Mouse (Mus musculus): ENCODE results near the gene Rhbg. TPM values are rescaled to one million over a fixed set of nuclear protein-coding genes. Genes with fewer than 3 reads are reported as not detected.

Rhbg gene
- total and polyA plus RNA-seq, 2 experiments from 2014 or later: 0.19 to 0.21 TPM

- no peak for ATAC-seq
- DNase-seq: no peak
- H3K36me3 ChIP-seq (ENCODE audit: insufficient read depth): no peaks in the 10 kb centered on the region
- no peak overlapping the region for H3K27ac ChIP-seq (ENCODE audit: low read depth, low read length)
- TF ChIP-seq CTCF (IDR thresholded peaks at IDR 0.05; ENCODE audit: low read depth): no peak
- H3K4me1 ChIP-seq (ENCODE audit: insufficient read depth): no peaks in the 10 kb centered on the region
- no peak overlapping the region for H3K4me2 ChIP-seq (ENCODE audit: low read depth)
- WGBS: 83% methylated on average over 7 of the region's 7 CpGs
- no peaks in the 10 kb centered on the region for H3K9me3 ChIP-seq (ENCODE audit: low read length)
- H3K4me3 ChIP-seq (ENCODE audit: low read depth, low read length): no peak overlapping the region
- H3K9ac ChIP-seq: no peak overlapping the region
- H3K27me3 ChIP-seq (ENCODE audit: insufficient read depth, low read length): no peaks in the 10 kb centered on the region; the same call in 1 of the 2 replicates
Observed at GRCm38 (mm10) chr3:88256382-88256781, 1.9 kb upstream of the Rhbg start.

- TF ChIP-seq CTCF (IDR thresholded peaks at IDR 0.05; ENCODE audit: low read depth): no peak
- DNase-seq (no peak), ATAC-seq (peak; percentile 43)
- Histone ChIP-seq H3K27ac (ENCODE audit: low read depth, low read length) (no peak overlapping the region), H3K4me3 (ENCODE audit: low read depth, low read length) (no peak overlapping the region), H3K4me1 (ENCODE audit: insufficient read depth) (no peaks in the 10 kb centered on the region), H3K36me3 (ENCODE audit: insufficient read depth) (no peaks in the 10 kb centered on the region), H3K27me3 (ENCODE audit: insufficient read depth, low read length) (no peaks in the 10 kb centered on the region; the same call in 1 of the 2 replicates), H3K4me2 (ENCODE audit: low read depth) (no peak overlapping the region), H3K9ac (no peak overlapping the region), H3K9me3 (ENCODE audit: low read length) (no peaks in the 10 kb centered on the region)
- 65% methylated on average over 6 of the region's 6 CpGs for WGBS
Observed at GRCm38 (mm10) chr3:88255950-88256349, 1.4 kb upstream of the Rhbg start.

- WGBS: 82% methylated on average over 6 of the region's 6 CpGs
- H3K27ac ChIP-seq (ENCODE audit: low read depth, low read length): no peak overlapping the region
- TF ChIP-seq CTCF (IDR thresholded peaks at IDR 0.05; ENCODE audit: low read depth): no peak
Observed at GRCm38 (mm10) chr3:88252739-88253138, 1.8 kb downstream of the Rhbg start.

GRCm38 (mm10) chr3:88248406-88248805, 6.1 kb downstream of the Rhbg start:
- H3K9ac ChIP-seq: no peak overlapping the region
- DNase-seq (no peak), ATAC-seq (no peak)
- H3K4me1 ChIP-seq (ENCODE audit: insufficient read depth): no peaks in the 10 kb centered on the region
- TF ChIP-seq CTCF (IDR thresholded peaks at IDR 0.05; ENCODE audit: low read depth): no peak
- H3K27ac ChIP-seq (ENCODE audit: low read depth, low read length): no peak overlapping the region
- H3K4me3 ChIP-seq (ENCODE audit: low read depth, low read length): no peak overlapping the region
- H3K27me3 ChIP-seq (ENCODE audit: insufficient read depth, low read length): no peaks in the 10 kb centered on the region
- no peaks in the 10 kb centered on the region for H3K36me3 ChIP-seq (ENCODE audit: insufficient read depth)
- no peaks in the 10 kb centered on the region for H3K9me3 ChIP-seq (ENCODE audit: low read length)
- 58% methylated on average over 11 of the region's 11 CpGs for WGBS
- no peak overlapping the region for H3K4me2 ChIP-seq (ENCODE audit: low read depth)

More at GRCm38 (mm10) chr3:88252739-88253138, 1.8 kb downstream of the Rhbg start:
- H3K4me3 ChIP-seq (ENCODE audit: low read depth, low read length): no peak overlapping the region
- no peaks in the 10 kb centered on the region for H3K9me3 ChIP-seq (ENCODE audit: low read length)
- no peak for DNase-seq
- H3K4me2 ChIP-seq (ENCODE audit: low read depth): no peak overlapping the region
- H3K36me3 ChIP-seq (ENCODE audit: insufficient read depth): no peaks in the 10 kb centered on the region
- H3K27me3 ChIP-seq (ENCODE audit: insufficient read depth, low read length): no peaks in the 10 kb centered on the region; the same call in 1 of the 2 replicates
- ATAC-seq: no peak
- no peak overlapping the region for H3K9ac ChIP-seq
- H3K4me1 ChIP-seq (ENCODE audit: insufficient read depth): no peaks in the 10 kb centered on the region

GRCm38 (mm10) chr3:88247666-88248065, 6.8 kb downstream of the Rhbg start:
- H3K9me3 ChIP-seq (ENCODE audit: low read length): no peaks in the 10 kb centered on the region
- no peak overlapping the region for H3K4me3 ChIP-seq (ENCODE audit: low read depth, low read length)
- DNase-seq (no peak), ATAC-seq (no peak)
- H3K4me2 ChIP-seq (ENCODE audit: low read depth): no peak overlapping the region
- H3K9ac ChIP-seq: no peak overlapping the region
- no peaks in the 10 kb centered on the region for H3K27me3 ChIP-seq (ENCODE audit: insufficient read depth, low read length)
- TF ChIP-seq CTCF (IDR thresholded peaks at IDR 0.05; ENCODE audit: low read depth): no peak
- H3K4me1 ChIP-seq (ENCODE audit: insufficient read depth): no peaks in the 10 kb centered on the region
- WGBS: 75% methylated on average over 9 of the region's 9 CpGs
- no peaks in the 10 kb centered on the region for H3K36me3 ChIP-seq (ENCODE audit: insufficient read depth)
- H3K27ac ChIP-seq (ENCODE audit: low read depth, low read length): no peak overlapping the region

GRCm38 (mm10) chr3:88245811-88246210, 8.7 kb downstream of the Rhbg start:
- H3K9ac ChIP-seq: no peak overlapping the region
- ATAC-seq (no peak), DNase-seq (peak; percentile 60)
- TF ChIP-seq CTCF (IDR thresholded peaks at IDR 0.05; ENCODE audit: low read depth): peak; percentile 89
- H3K36me3 ChIP-seq (ENCODE audit: insufficient read depth): no peaks in the 10 kb centered on the region
- H3K27ac ChIP-seq (ENCODE audit: low read depth, low read length): no peak overlapping the region
- H3K27me3 ChIP-seq (ENCODE audit: insufficient read depth, low read length): no peaks in the 10 kb centered on the region
- H3K4me1 ChIP-seq (ENCODE audit: insufficient read depth): peaks cover 14% of the 10 kb centered on the region; the same call in 1 of the 2 replicates
- no peak overlapping the region for H3K4me3 ChIP-seq (ENCODE audit: low read depth, low read length)
- H3K4me2 ChIP-seq (ENCODE audit: low read depth): no peak overlapping the region
- no peaks in the 10 kb centered on the region for H3K9me3 ChIP-seq (ENCODE audit: low read length)
- 19% methylated on average over 13 of the region's 13 CpGs for WGBS

- no peaks in the 10 kb centered on the region for H3K36me3 ChIP-seq (ENCODE audit: insufficient read depth)
- ATAC-seq (no peak), DNase-seq (peak; percentile 77)
- no peak overlapping the region for H3K4me3 ChIP-seq (ENCODE audit: low read depth, low read length)
- no peak overlapping the region for H3K9ac ChIP-seq
- H3K27me3 ChIP-seq (ENCODE audit: insufficient read depth, low read length): no peaks in the 10 kb centered on the region
- no peak overlapping the region for H3K4me2 ChIP-seq (ENCODE audit: low read depth)
- H3K4me1 ChIP-seq (ENCODE audit: insufficient read depth): peaks cover 15% of the 10 kb centered on the region; the same call in 1 of the 2 replicates
- TF ChIP-seq CTCF (IDR thresholded peaks at IDR 0.05; ENCODE audit: low read depth): peak; percentile 92
- WGBS: 0% methylated on average over 2 of the region's 2 CpGs
- H3K9me3 ChIP-seq (ENCODE audit: low read length): no peaks in the 10 kb centered on the region
- H3K27ac ChIP-seq (ENCODE audit: low read depth, low read length): no peak overlapping the region
Observed at GRCm38 (mm10) chr3:88244071-88244470, 10.4 kb downstream of the Rhbg start.
